Mouse (Mus musculus) forebrain, embryonic 12.5 days (tissue): ENCODE measurements around the gene Dgkg. TPM values are rescaled to one million over a fixed set of nuclear protein-coding genes. Genes with fewer than 3 reads are reported as not detected.

ENCODE experiments used
- ATAC-seq: fragments of 200-750 bp; cut with Nextera tagmentation; 2 replicates; pipeline ENCODE4 v1.8.0; 2017; ENCODE audit warnings: moderate TSS enrichment; ENCODE audit not compliant: low FRiP score
- H3K27ac ChIP-seq: fragments of 300-500 bp; sonication (generic); 2 replicates; pipeline ENCODE4 v1.5.1; 2016; ENCODE audit warnings: mild to moderate bottlenecking
- H3K27me3 ChIP-seq: fragments of 300-500 bp; sonication (generic); 2 replicates; pipeline ENCODE4 v1.6.1; 2016; ENCODE audit warnings: mild to moderate bottlenecking
- H3K36me3 ChIP-seq: fragments of 300-500 bp; sonication (generic); replicated peaks from 2 replicates; pipeline ENCODE4 v1.6.1; 2016; ENCODE audit warnings: mild to moderate bottlenecking
- H3K4me1 ChIP-seq: fragments of 300-500 bp; sonication (generic); 2 replicates; pipeline ENCODE4 v1.6.1; 2016
- H3K4me2 ChIP-seq: fragments of 300-500 bp; sonication (generic); 2 replicates; pipeline ENCODE4 v1.6.1; 2016; ENCODE audit warnings: mild to moderate bottlenecking, moderate library complexity
- H3K4me3 ChIP-seq: fragments of 300-500 bp; sonication (generic); replicated peaks from 2 replicates; pipeline ENCODE4 v1.5.1; 2016; ENCODE audit warnings: mild to moderate bottlenecking
- H3K9ac ChIP-seq: fragments of 300-500 bp; sonication (generic); 2 replicates; pipeline ENCODE4 v1.6.1; 2016; ENCODE audit warnings: mild to moderate bottlenecking
- H3K9me3 ChIP-seq: fragments of 300-500 bp; sonication (generic); 2 replicates; pipeline ENCODE4 v1.6.1; 2016
- WGBS: fragments of 180-500 bp; shearing (Covaris S2); methylation state at CpG from one replicate; pipeline ENCODE4 v1.1.7; 2016; 5-methylcytosine and 5-hydroxymethylcytosine counted together
- polyA plus RNA-seq: library from polyadenylated mRNA; unstranded; fragments of >200 nt; fragmentation: Nextera tagmentation; extraction: Ambion mirVana; gene quantifications from 2 replicates; pipeline ENCODE4 v1.2.1, GENCODE M21; 2016

The Dgkg gene
- polyA plus RNA-seq, 1 experiment from 2014 or later = 0.17 TPM

GRCm38 (mm10) chr16:22642054-22642453 is 15.0 kb downstream of the Dgkg start:
- Histone ChIP-seq H3K9me3 (no peaks in the 10 kb centered on the region), H3K27me3 (no peaks in the 10 kb centered on the region), H3K4me2 (no peak overlapping the region), H3K27ac (no peak overlapping the region), H3K9ac (no peak overlapping the region), H3K36me3 (no peaks in the 10 kb centered on the region), H3K4me1 (peaks cover 3% of the 10 kb centered on the region; the same call in 1 of the 2 replicates), H3K4me3 (no peak overlapping the region)
- 75% methylated on average over 4 of the region's 4 CpGs for WGBS
- ATAC-seq = no peak

DNA sequence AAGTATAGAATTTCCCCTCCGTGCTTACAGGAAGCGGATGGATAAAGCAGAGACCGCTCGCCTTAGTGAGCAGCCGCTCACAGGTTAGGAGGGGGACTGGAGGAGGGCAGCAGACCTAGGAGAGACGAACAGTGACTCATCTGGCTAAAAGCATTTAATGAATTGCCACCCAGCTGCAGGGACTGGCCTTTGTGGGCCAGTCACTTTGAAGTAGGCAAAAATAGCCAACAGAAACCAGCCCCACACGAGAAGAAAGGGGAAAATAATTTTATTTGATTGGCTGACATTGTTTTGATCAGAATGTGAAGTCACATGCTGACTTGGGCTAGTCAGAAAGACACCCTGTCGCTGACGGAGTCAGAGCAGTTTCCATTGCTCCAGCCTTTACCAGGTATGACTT is 15.4 kb downstream of the Dgkg start:
- no peak for ATAC-seq
- WGBS = 27% methylated on average over 9 of the region's 9 CpGs

GRCm38 (mm10) chr16:22637311-22637710 is 19.7 kb downstream of the Dgkg start:
- no peaks in the 10 kb centered on the region for H3K9me3 ChIP-seq
- H3K4me2 ChIP-seq = no peak overlapping the region
- ATAC-seq = no peak
- H3K4me3 ChIP-seq = no peak overlapping the region
- H3K4me1 ChIP-seq = peaks cover 3% of the 10 kb centered on the region; the same call in 1 of the 2 replicates
- no peak overlapping the region for H3K9ac ChIP-seq
- 43% methylated on average over 3 of the region's 3 CpGs for WGBS
- 0 out of 2 replicates have a peak, but pooled peaks cover 9% of the 10 kb centered on the region for H3K27me3 ChIP-seq
- no peaks in the 10 kb centered on the region for H3K36me3 ChIP-seq
- H3K27ac ChIP-seq = no peak overlapping the region

More for the DNA sequence above, 15.4 kb downstream of the Dgkg start:
- Histone ChIP-seq H3K9me3 (no peaks in the 10 kb centered on the region), H3K27me3 (no peaks in the 10 kb centered on the region), H3K4me3 (no peak overlapping the region), H3K4me2 (no peak overlapping the region), H3K27ac (no peak overlapping the region), H3K36me3 (no peaks in the 10 kb centered on the region), H3K9ac (no peak overlapping the region), H3K4me1 (peaks cover 3% of the 10 kb centered on the region; the same call in 1 of the 2 replicates)

DNA sequence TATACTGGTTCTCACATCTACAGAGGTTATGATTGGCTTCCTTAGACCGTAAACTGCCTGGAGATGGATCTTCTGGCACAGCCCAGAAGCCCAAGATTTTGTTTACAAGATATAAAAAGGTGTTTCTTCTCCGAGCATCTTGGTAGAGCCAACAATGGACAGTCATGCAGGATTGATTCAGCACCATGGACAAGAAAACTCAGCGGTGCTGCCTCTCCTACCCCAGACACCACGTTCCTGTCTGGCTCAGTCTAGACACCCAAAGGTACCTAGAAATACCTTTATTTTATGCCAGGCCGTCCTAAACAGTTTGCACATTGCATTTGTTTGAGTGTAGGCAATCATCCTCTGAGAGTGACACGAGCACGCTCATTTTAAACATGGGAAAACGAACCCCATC is 21.3 kb downstream of the Dgkg start:
- Histone ChIP-seq H3K4me2 (no peak overlapping the region), H3K36me3 (no peaks in the 10 kb centered on the region), H3K4me1 (peaks cover under 1% of the 10 kb centered on the region; the same call in 1 of the 2 replicates), H3K4me3 (no peak overlapping the region), H3K9me3 (no peaks in the 10 kb centered on the region), H3K9ac (no peak overlapping the region), H3K27ac (no peak overlapping the region), H3K27me3 (peaks cover 9% of the 10 kb centered on the region; the same call in 1 of the 2 replicates)
- WGBS = 68% methylated on average over 8 of the region's 8 CpGs
- ATAC-seq = no peak

DNA sequence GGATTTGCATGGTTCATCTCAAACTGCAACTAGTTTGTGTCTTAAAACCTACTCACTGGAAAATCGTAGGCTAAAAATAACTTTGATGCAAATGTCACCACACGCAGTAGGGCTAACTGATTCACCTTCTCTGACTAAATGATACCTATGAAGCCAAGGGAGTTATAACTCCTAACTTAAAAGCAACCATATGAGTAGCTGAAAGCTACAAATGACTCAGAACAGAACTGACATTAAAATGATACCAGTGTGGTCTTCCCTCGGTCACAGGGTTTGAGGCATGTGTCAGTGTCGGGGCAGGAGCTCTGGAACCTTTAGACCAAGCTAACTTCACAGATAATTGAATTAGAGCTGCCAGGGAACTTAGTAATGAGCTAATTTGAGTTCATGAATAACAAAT is 24.0 kb downstream of the Dgkg start:
- no peaks in the 10 kb centered on the region for H3K36me3 ChIP-seq
- no peak overlapping the region for H3K4me3 ChIP-seq
- H3K4me1 ChIP-seq = peaks cover 6% of the 10 kb centered on the region; the same call in 1 of the 2 replicates
- ATAC-seq = no peak
- no peak overlapping the region for H3K27ac ChIP-seq
- H3K4me2 ChIP-seq = no peak overlapping the region
- H3K27me3 ChIP-seq = peaks cover 18% of the 10 kb centered on the region; the same call in 1 of the 2 replicates
- WGBS = 89% methylated on average over 4 of the region's 4 CpGs
- no peak overlapping the region for H3K9ac ChIP-seq
- no peaks in the 10 kb centered on the region for H3K9me3 ChIP-seq

- ATAC-seq = no peak
- 47% methylated on average over 4 of the region's 4 CpGs for WGBS
Measured at GRCm38 (mm10) chr16:22630351-22630750, 26.7 kb downstream of the Dgkg start.

GRCm38 (mm10) chr16:22629900-22630299 is 27.1 kb downstream of the Dgkg start:
- H3K27ac ChIP-seq = no peak overlapping the region
- H3K9ac ChIP-seq = no peak overlapping the region
- H3K36me3 ChIP-seq = no peaks in the 10 kb centered on the region
- H3K27me3 ChIP-seq = peaks cover 22% of the 10 kb centered on the region; the same call in 1 of the 2 replicates
- ATAC-seq = no peak
- no peaks in the 10 kb centered on the region for H3K9me3 ChIP-seq
- H3K4me1 ChIP-seq = peaks cover 6% of the 10 kb centered on the region; the same call in 1 of the 2 replicates
- H3K4me3 ChIP-seq = no peak overlapping the region
- no peak overlapping the region for H3K4me2 ChIP-seq
- WGBS = 87% methylated on average over 4 of the region's 4 CpGs

More at GRCm38 (mm10) chr16:22630351-22630750, 26.7 kb downstream of the Dgkg start:
- Histone ChIP-seq H3K9me3 (no peaks in the 10 kb centered on the region), H3K27ac (no peak overlapping the region), H3K9ac (no peak overlapping the region), H3K27me3 (peaks cover 22% of the 10 kb centered on the region; the same call in 1 of the 2 replicates), H3K36me3 (no peaks in the 10 kb centered on the region), H3K4me3 (no peak overlapping the region), H3K4me1 (peaks cover 6% of the 10 kb centered on the region; the same call in 1 of the 2 replicates), H3K4me2 (no peak overlapping the region)

DNA sequence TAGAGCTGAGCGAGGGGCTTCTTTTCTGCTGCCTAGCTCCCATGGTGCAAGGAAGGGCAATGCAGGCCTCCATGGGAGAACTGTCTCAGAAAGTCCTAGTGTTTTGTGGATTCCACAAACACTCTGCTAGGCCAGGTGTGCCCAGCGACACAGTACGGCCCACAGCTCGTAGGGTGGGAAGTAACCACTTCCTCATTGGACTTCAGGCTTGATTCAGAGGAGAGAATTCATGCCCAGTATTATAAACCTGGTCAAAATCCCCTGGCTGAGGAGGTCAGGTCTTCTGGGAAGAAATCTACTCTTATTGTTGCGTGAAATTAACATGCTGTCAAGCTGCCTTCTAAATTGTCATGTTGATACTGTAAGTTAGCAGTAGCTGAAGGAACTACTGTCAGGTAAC is 31.0 kb downstream of the Dgkg start:
- no peak for ATAC-seq
- H3K9me3 ChIP-seq = no peaks in the 10 kb centered on the region
- no peak overlapping the region for H3K4me3 ChIP-seq
- no peak overlapping the region for H3K9ac ChIP-seq
- 93% methylated on average over 5 of the region's 5 CpGs for WGBS
- no peak overlapping the region for H3K27ac ChIP-seq
- H3K4me2 ChIP-seq = no peak overlapping the region
- H3K36me3 ChIP-seq = no peaks in the 10 kb centered on the region
- peaks cover 6% of the 10 kb centered on the region; the same call in 1 of the 2 replicates for H3K4me1 ChIP-seq
- H3K27me3 ChIP-seq = peaks cover 14% of the 10 kb centered on the region; the same call in 1 of the 2 replicates

GRCm38 (mm10) chr16:22625412-22625811 is 31.6 kb downstream of the Dgkg start:
- Histone ChIP-seq H3K9me3 (no peaks in the 10 kb centered on the region), H3K27ac (no peak overlapping the region), H3K4me1 (peaks cover 3% of the 10 kb centered on the region; the same call in 1 of the 2 replicates), H3K9ac (no peak overlapping the region), H3K4me3 (no peak overlapping the region), H3K27me3 (peaks cover 14% of the 10 kb centered on the region; the same call in 1 of the 2 replicates), H3K36me3 (no peaks in the 10 kb centered on the region), H3K4me2 (no peak overlapping the region)
- WGBS = 81% methylated on average over 5 of the region's 5 CpGs
- ATAC-seq = no peak

DNA sequence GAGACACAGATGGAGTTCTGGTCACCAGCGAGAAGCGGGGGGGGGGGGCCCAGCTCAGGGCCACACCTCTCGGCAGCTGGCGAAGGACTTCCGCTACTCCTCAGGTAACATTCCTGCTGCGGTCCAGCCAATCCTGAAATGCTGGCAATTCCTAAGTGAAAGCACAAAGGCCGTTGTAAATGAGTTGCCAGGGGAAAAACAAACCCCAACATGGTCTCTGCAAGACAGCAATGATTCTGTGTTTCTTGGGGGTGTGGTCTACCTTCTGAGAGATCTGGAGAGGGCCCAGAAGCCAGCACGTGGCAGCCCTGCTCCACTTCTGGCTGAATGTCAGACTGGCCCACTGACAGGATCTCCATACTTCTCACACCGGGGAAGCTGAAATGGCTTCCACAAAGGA is 34.7 kb downstream of the Dgkg start:
- Histone ChIP-seq H3K4me2 (no peak overlapping the region), H3K9me3 (no peaks in the 10 kb centered on the region), H3K27ac (no peak overlapping the region), H3K4me1 (no peaks in the 10 kb centered on the region; the same call in 1 of the 2 replicates), H3K9ac (no peak overlapping the region), H3K36me3 (no peaks in the 10 kb centered on the region), H3K4me3 (no peak overlapping the region), H3K27me3 (no peaks in the 10 kb centered on the region)
- no peak for ATAC-seq
- WGBS = 45% methylated on average over 9 of the region's 9 CpGs

- ATAC-seq = no peak
- no peaks in the 10 kb centered on the region for H3K9me3 ChIP-seq
- no peak overlapping the region for H3K27ac ChIP-seq
- no peak overlapping the region for H3K4me3 ChIP-seq
- 87% methylated on average over 13 of the region's 13 CpGs for WGBS
- no peaks in the 10 kb centered on the region; the same call in 1 of the 2 replicates for H3K4me1 ChIP-seq
- no peak overlapping the region for H3K9ac ChIP-seq
- H3K4me2 ChIP-seq = no peak overlapping the region
- no peaks in the 10 kb centered on the region for H3K27me3 ChIP-seq
- no peaks in the 10 kb centered on the region for H3K36me3 ChIP-seq
Measured at GRCm38 (mm10) chr16:22621299-22621920, 35.6 kb downstream of the Dgkg start.

DNA sequence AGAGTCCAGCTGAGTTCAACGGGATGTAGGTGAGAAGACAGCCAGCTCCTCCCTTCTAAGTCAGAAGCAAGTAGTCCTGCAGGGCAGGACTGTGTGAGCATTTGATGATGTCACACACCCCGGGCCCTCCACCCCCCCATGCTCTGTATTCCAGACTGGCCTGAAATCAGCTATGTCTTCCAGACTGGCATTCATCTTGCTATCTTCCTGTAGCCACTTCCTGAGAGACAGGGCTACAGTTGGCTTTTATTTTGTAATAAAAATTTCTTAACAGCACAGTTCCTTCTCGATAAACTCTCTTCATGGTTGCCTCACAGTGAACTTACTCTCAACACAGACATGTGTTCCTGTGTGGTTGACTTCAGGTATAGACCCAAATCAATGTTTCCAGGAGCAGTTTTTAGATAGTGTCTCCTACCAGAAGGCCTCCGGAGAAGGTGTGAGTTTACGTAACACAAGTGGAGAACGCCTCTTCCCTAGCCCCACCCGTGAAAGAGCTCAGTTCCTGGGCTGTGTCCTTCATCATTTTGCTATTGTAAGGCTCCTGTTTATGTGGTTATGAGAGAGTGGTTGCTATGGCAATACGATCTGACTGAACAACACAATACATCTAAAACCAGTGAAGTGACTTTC is 38.5 kb downstream of the Dgkg start:
- no peak overlapping the region for H3K9ac ChIP-seq
- H3K9me3 ChIP-seq = no peaks in the 10 kb centered on the region
- no peak overlapping the region for H3K4me2 ChIP-seq
- no peak for ATAC-seq
- 83% methylated on average over 8 of the region's 8 CpGs for WGBS
- no peaks in the 10 kb centered on the region; the same call in 1 of the 2 replicates for H3K4me1 ChIP-seq
- no peak overlapping the region for H3K27ac ChIP-seq
- H3K4me3 ChIP-seq = no peak overlapping the region
- H3K36me3 ChIP-seq = no peaks in the 10 kb centered on the region
- no peaks in the 10 kb centered on the region for H3K27me3 ChIP-seq
